Mouse (Mus musculus) spleen, adult 18-20 months (tissue): ENCODE data around the gene Itk.
"Not testable (repeated sequence)": the region's sequence is repeated elsewhere in the genome, so short reads cannot be mapped to it uniquely, and the experiment has no call there.

Experiments
- DNase-seq, 2 experiments: peaks; one replicate each; pipeline ENCODE4 v3.0.0; 2022; ENCODE audit warnings: mixed read lengths in 2 of 2

Gene Itk

GRCm38 (mm10) chr11:46389336-46390117 lies at the start of gene Itk:
TSS of gene Itk (minus strand) at chr11:46389515.
- DNase-seq, result no peak

GRCm38 (mm10) chr11:46437459-46438000 lies 48.2 kb upstream of the Itk start:
- DNase-seq, result peak in 1 of 2 experiments; percentile 25

- peak; percentile 83 to 91 for DNase-seq
Observed at GRCm38 (mm10) chr11:46436760-46437458, 47.6 kb upstream of the Itk start, which contains the start of gene Med7. TSS of gene Med7 (plus strand) at chr11:46436925.

DNA sequence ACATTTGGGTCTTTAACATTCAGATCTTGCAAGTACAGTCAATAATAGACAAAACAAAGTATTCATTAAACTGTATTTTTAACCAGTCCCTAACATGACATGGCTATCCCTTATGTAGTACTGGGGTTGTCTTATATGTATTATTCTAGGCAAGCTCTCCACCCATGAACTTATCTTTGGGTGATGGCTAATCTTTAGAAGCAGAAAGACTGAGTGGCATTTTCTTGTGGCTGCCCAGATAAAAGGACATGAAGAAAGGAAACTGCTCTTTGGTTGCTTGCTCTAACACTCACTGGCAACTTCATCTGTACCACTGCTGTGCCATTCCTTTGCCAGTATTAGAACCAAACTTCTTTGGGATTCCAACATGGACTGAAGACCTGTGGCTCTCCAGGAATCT lies 46.0 kb upstream of the Itk start:
- no peak for DNase-seq

DNA sequence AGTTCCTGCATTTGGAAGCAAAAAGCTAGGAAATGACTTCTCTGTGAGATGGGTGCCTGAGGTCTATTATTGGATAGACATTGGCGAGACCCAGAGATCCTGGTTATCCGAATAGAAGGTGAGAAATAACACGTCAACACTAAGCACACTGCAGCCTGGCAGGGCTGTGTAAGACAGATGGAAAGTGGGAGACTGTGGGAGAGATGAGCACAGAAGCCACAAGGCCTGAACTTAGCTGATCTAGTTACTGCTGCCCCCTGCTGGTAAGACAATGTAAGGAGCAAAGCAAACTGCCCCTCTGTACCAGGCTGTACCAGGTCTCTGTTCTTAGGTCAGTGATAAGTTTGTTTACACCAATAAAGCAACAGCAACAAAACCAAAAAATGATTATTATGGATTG lies 41.8 kb upstream of the Itk start:
- peak; percentile 49 to 77 for DNase-seq

GRCm38 (mm10) chr11:46430123-46430522 lies 40.8 kb upstream of the Itk start:
- DNase-seq, result no peak

GRCm38 (mm10) chr11:46428131-46428530 lies 38.8 kb upstream of the Itk start:
- not testable (repeated sequence) for DNase-seq

DNA sequence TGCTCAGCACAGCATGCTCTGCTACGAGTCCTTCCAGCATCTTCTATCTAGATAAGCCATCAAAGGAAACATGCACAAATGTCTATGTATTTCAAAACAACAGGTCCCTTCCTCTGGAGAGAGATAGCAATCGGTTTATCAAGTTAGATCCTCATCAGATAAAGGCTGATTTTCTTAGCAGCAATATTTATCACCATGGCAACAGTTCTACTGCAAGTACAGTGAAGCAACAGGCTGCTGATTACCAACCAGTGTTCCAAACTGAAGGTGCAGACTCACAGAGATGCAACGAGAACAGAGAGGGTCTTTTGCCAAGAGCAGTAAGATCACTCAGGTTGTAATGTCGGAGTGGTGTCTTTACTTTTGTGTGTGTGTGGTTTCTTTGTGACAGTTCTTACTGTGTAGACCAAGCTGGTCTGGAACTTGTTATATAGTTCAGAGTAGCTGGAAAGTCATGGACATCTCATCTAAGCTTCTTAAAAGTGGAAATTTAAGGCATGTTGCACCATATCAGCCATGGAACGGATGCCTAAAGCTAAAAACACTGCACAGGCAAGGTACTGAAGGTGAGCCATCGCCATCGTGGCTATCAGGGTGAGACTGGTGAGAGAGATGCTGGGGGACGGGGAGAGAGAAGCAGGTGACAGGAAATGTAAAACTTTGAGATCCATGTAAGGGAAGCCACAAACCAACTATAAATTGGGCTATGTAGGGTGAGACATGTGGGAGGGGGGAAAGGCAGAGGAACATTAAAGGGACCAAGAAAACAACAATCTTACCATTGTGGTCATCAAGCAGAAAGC lies 32.0 kb upstream of the Itk start:
- no peak for DNase-seq

- no peak for DNase-seq
Observed at GRCm38 (mm10) chr11:46418860-46419259, 29.5 kb upstream of the Itk start.

DNA sequence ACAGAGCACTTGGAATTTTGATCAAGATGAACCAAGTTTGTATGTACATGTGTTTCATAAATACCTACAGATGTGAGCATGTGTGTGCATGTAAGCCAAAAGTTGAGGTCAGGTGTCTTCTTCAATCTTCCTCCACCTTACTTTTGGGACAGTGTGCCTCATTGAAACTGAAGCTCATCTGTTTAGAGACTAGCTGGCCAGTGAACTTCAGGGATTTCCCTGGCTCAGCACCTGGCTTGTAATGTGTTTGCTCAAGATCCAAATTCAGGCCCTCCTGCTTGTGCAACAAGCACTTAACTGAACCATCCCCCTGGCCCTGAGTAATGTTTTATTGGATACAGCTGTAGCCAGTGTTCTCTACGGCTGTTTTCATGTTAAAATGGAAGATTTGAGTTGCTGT lies 29.1 kb upstream of the Itk start:
- no peak for DNase-seq

- no peak for DNase-seq
Observed at GRCm38 (mm10) chr11:46410018-46410563, 20.8 kb upstream of the Itk start.

DNA sequence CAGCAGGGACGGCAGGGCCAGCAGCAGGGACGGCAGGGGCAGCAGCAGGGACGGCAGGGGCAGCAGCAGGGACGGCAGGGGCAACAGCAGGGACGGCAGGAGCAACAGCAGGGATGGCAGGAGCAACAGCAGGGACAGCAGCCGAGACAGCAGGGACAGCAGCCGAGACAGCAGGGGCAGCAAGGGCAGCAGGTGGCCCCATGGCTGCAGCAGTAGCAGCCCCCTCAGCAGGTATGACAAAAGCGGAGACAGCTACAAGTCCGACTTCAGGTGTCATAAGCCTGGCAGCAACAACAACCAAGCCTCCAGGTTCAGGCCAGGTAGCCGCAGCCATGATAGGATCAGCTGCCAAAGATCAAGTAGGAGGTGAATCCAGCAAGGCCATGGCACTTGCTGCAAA lies 17.4 kb upstream of the Itk start:
- DNase-seq, result no peak

- no peak for DNase-seq
Observed at GRCm38 (mm10) chr11:46404986-46405385, 15.7 kb upstream of the Itk start.

DNA sequence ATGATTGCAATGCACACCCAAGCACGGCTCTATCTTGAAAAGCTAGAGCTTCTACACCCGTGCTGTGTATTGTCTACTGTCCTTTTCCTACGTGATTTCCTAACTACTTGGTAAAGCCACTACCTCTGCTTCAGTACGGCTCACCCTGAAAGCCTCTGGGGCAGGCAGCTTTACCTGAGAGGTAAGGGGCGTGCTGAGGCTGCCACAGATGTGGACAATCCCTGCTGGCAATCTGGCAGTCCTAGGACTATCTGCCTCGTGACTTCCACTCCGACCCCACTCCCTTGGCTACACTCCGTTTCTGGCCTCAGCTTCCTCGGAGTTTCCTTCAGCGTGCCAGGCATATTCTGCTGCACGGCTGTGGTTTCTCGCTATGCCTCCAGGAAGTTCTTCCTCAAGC lies 12.2 kb upstream of the Itk start:
- DNase-seq, result no peak

DNA sequence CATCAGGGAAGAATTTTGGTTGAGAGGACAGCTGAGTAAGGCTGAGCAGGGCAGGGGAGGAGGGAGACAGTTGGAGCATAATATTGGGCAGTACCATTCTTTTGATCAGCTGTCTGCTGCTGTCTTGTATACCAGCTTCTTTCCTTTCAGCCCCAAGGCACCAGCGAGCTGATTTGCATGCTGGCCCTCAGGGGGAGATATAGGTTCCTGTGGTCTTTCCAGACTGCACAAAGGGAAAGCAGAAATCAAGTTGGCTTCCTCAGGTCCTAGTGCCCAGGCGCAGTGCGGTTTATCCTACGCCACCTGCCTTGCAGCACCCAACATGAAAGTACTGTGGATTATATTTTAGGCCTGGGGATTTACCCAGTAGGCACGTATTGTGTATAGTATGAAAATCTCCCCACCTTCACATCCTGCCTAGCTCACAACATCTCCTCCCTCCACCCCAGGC lies 9.6 kb upstream of the Itk start:
- peak; percentile 60 for DNase-seq

GRCm38 (mm10) chr11:46398473-46398872 lies 9.2 kb upstream of the Itk start:
- no peak for DNase-seq

DNA sequence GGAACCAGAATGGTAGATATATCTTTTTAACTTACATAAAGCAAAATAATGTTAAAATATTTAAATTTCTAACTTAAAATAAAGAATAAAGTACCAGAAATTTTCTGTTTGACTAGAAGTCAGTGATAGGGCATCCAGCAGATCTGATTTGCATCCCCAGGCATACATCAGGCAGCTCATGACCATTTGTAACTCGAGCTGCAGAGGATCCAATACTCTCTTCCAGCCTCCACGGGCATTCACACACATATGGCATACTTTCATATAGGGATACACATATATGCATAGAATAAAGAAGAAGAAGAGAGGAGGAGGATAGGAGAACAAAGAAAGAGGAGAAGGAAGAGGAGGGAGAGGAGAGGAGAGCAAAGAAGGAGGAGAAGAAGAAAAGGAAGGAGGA lies 8.6 kb upstream of the Itk start:
- DNase-seq, result no peak

- no peak for DNase-seq
Observed at GRCm38 (mm10) chr11:46396860-46397179, 7.5 kb upstream of the Itk start.

- no peak for DNase-seq
Observed at GRCm38 (mm10) chr11:46396167-46396859, 7.0 kb upstream of the Itk start, which contains the start of gene Fam71b. TSS of gene Fam71b (plus strand) at chr11:46396559.

DNA sequence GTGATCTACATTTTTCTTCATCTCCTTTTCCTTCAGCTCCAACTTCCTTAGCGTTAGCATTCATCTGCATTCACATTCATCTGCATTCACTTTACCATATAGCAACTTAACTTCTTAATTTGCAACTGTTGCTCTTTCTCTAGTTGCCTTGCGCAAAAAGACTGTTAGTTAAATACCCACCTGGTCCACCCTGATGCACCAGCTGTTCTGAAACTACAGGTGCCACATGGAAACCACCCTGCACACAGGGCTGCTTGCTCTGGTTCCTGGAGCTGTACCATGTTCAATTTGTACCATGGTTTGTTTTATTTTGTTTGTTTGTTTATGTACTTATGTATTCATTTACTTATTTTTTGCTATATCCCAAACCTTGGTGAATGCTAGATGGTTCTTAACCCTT lies 6.4 kb upstream of the Itk start:
- no peak for DNase-seq

GRCm38 (mm10) chr11:46395088-46395487 lies 5.8 kb upstream of the Itk start:
- no peak for DNase-seq

DNA sequence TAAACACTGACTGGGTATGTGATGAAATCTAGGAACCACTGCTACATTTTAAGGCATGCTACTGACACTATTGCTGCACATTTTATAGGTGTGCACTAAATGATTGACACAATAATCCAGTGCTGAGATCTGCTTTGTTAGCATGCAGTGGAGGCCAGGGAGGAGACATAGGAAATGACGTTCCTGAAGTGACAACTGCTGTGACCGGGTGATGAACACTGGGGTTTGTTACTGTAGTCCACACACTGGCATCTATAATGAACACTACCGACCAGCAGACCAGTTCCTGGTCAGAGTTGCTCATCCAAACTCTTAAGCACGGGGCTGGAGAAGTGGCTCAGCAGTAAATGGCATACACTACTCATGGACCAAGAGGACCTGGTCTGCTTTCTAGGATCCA lies 4.1 kb upstream of the Itk start:
- DNase-seq, result no peak
